Mouse (Mus musculus): ENCODE measurements at regions not wholly inside any gene's neighbourhood (a gene's known extent, or its start where the extent isn't known, plus 50 kb on each side); places are given as distances from the start of the nearest gene placed in this dataset.

DNA sequence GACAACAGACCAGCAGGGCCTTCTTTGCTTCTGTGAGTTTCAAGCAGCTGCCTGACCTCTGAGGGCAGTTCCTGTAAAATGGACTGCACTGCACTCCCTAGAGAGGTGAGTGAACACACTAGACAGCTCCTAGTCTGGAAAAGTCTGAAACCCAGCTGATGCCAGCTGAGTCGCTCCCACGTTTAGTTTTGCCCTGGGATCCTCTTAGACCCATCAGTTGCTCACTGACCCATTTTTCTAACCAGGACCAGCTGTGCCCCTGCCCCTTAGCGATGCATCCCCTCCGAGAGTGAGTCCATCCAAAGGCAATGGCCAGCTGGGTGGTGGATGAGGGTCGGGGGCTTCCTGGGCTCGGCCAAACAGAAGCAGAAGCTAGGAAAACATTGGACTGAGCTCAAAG, 62.2 kb upstream of the Top1 start:
- DNase-seq (ENCODE audit: low spot score in 2 of 2), result no peak

DNA sequence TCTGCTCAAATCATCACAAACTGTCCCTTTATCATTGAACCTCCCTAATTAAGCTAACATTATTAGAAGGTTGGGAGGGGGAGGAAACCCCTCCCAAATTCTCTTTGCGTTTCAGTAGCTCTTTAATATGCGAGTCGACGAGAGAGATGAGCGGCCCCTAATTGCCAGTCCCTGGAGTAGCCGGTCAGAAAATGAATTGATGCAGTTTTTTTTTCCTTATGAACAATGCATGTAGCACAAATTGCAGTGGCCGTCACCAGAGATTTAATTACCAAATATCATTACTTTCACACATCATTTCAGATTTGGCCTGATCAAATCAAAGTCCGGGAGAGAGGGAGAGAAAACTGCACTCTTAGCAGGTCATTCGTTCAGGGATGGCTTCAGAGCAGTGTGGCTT, 61.1 kb upstream of the Top1 start:
- no peak for DNase-seq (ENCODE audit: low spot score in 2 of 2)

GRCm38 (mm10) chr2:160587015-160587835, 58.5 kb upstream of the Top1 start:
- no peak for DNase-seq (ENCODE audit: low spot score in 2 of 2)

DNA sequence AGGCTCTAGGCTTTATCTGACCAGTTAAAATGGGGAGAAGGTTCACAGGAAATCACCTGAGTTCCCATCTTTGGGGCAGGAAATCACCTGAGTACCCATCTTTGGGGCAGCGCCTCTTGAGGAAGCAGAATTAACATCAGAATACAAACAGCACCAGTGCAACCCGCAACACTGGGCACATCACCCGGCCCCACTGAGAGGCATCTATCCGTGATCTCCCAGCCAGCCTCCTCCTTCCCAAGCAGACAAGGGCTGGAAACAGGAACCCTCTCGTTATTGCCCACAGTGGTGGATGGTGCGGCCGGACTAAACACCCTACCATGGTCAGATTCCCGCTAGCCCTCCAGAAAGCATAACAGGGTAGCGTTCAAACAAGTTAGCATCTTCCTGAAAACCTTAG, 57.3 kb upstream of the Top1 start:
- DNase-seq (ENCODE audit: low spot score in 2 of 2), result no peak

- no peak for DNase-seq (ENCODE audit: low spot score in 2 of 2)
These were observed 55.3 kb upstream of the Top1 start for GRCm38 (mm10) chr2:160590209-160590910.

DNA sequence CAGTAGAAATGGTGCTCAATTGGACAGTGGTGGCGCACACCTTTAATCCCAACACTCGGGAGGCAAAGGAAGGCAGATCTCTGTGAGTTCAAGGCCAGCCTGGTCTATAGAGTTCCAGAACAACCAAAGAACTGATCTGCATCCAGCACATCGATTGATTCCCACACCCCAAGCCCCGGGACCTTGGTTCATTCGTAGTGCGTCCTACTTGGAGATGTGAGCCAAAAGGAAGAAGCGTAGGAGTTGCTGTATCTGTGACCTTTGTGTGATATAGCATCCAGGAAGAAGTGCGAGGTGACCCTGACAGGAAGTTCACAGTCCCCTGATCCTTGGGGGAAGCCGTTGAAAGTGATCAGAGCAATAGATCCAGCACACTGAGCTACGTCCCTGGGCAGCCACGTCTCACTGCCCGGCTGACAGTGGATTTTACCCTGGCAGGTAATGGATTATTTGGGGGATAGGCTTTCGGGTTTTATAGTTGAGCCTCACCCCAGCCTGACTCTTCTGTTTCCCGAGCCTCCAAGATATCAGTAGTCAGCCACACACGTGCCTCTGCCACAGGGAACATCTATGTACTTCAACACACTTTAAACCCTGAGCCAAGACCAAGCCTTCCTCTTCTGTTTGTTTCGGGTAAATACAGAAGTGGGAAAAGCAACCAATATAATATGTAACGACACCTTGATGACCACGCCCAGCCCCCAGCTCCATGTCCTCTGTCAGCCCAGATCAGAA, 54.1 kb upstream of the Top1 start:
- no peak for DNase-seq (ENCODE audit: low spot score in 2 of 2)

DNA sequence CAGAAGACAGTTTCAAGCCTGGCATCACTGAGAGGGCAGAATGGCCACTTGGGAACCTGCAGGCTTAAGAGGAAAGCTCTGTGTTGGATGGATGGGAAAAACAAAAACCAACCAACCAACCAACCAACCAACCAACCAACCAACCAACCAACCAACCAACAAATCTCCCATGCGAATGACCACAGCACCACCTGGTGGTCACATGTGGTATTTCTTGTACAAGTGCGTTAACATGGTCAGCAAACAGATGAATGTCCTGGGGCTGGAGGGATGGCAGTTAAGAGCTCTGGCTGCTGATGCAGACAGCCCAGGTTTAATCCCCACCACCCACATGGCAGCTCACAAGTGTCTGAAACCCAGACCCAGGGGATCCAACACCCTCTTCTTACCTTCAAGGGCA, 52.7 kb upstream of the Top1 start:
- peak; percentile 40 to 62 for DNase-seq (ENCODE audit: low spot score in 2 of 2)
